Mouse (Mus musculus) ovary, postnatal 14 days (tissue): Measurements from ENCODE around the gene Robo1.
"Not testable (repeated sequence)": the region's sequence is repeated elsewhere in the genome, so short reads cannot be mapped to it uniquely, and the experiment has no call there.

Experiments used
- DNase-seq: peaks from one replicate; pipeline ENCODE4 v3.0.0; 2022; ENCODE audit warnings: low spot score

The Robo1 gene

GRCm38 (mm10) chr16:72444428-72445135 lies 136.5 kb downstream of the Robo1 start:
- DNase-seq, result no peak

GRCm38 (mm10) chr16:72458155-72458554 lies 150.0 kb downstream of the Robo1 start:
- no peak for DNase-seq

- DNase-seq, result no peak
Measured at GRCm38 (mm10) chr16:72458576-72458975, 150.5 kb downstream of the Robo1 start.

GRCm38 (mm10) chr16:72465696-72466095 lies 157.6 kb downstream of the Robo1 start:
- no peak for DNase-seq

GRCm38 (mm10) chr16:72470037-72470673 lies 162.0 kb downstream of the Robo1 start:
- DNase-seq, result no peak

GRCm38 (mm10) chr16:72510716-72511199 lies 202.7 kb downstream of the Robo1 start:
- DNase-seq, result no peak

DNA sequence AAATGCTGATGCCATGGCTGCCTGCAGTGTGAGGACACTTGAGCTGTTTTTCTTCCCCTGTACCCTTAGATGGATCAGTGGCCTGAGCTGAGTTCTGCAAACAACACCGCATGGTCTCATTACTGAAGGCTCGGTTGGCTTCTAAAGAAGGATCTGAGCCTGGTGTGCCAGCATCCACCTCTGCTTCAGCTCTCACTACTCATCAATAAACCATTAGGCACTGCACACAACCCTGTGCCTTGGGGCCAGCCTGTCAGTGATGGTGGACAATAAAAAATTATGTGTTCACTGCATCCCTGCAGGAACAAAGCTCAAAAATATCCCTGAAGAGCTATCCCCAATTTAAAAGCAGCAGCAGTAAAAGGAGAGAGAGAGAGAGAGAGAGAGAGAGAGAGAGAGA lies 223.2 kb downstream of the Robo1 start:
- DNase-seq, result no peak

- no peak for DNase-seq
Measured at GRCm38 (mm10) chr16:72533900-72534571, 225.9 kb downstream of the Robo1 start.

DNA sequence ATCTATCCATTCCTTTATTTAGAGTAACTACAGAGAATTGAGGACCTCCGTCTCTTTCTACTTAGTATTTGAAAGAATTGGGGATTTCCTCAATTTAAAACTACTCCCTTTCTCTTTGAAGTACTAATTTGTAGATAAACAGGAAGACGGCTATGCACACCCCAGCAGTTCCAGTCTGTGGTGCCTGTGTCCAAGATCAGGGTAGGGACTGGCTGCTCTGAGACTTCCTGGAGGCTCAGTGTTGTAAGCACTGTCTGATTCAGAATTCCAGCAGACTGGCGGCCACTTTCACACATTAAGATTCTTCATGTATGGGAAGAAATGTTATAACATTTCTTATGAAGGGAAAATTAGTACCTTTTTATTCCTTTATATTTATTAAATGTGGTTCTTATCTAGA lies 230.1 kb downstream of the Robo1 start:
- DNase-seq, result no peak

- no peak for DNase-seq
Measured at GRCm38 (mm10) chr16:72543928-72544327, 235.8 kb downstream of the Robo1 start.

DNA sequence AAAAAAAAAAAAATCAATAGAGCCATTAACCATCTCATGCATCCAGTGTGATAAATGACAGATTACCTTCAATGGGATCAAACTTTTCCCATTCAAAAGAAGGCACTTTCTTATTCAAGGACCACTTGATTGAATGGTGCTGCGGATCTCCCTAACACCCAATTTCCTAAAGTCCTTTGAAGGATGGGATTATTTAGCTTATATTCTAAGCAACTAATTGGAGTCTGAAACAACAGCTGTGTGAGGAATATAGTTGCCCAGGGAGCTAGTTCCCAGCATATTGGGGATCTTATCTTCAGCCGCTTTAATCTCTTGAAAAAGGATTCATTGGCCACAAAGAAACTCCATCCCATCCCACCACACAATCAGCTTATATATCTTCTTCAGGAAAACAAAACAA lies 236.8 kb downstream of the Robo1 start:
- DNase-seq, result no peak

DNA sequence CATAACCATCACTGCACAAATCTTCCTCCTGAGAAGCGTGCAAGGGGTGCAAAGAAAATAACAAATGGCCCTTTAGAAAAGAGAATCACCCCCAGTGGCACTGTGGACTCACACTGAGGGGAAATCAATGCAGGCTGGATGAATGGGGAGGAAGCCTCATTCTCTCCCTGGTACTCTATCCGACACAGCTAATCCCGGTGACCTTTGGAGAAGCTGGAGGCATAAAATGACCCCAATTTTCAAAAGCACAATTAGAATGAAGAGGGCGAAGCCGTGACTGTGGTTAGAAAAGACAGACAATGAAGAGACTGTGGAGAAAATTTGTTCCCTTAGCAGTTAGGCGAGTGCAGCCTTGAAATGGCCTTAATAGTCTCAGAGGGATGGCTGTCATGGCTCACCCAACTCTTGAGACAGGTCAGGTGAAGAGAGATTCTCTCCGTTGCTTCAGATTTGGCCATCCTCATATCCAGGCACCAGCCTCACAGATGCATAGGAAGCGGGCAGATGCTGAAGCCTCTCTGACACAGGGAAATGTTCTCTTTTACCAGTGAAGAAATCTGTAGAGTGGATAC lies 243.7 kb downstream of the Robo1 start:
- no peak for DNase-seq

GRCm38 (mm10) chr16:72553713-72554112 lies 245.6 kb downstream of the Robo1 start:
- no peak for DNase-seq

- not testable (repeated sequence) for DNase-seq
Measured at GRCm38 (mm10) chr16:72562149-72562548, 254.0 kb downstream of the Robo1 start.

DNA sequence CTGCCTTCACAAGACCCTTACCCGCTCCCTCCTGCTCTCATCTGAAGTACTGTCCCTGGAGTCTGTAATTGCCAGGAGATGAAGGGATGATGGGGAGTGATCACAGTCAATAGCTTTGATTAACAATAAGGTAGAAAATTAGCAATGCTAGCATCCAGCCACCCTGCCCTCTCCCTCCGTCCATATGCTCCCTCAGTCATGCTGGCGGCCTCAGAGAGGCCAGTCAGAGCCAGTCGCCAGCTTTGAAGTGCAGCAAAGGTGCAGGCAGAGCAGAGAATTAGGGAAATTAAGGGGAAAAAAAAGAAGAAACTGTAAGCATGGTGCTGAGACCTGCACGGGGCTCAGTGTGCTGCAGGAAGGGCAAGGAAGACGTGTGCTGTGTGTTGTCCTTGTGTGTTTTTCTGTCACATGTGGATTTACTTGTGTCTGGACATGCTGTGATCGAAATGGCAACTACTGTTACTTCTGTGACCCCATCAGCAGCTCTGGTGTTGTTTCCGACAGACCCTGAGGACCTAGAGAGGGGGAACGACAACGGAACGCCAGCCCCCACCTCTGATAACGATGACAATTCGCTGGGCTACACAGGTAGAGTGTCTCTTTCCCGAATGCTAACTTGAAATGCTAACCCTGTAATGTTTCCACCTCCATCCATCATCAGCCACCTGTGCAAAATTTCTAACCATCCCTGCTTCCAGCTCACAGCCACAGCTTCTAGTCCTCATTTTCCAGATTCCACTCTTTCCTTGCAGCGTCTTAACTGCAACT lies 255.3 kb downstream of the Robo1 start:
- no peak for DNase-seq

- no peak for DNase-seq
Measured at GRCm38 (mm10) chr16:72575171-72575570, 267.1 kb downstream of the Robo1 start.

DNA sequence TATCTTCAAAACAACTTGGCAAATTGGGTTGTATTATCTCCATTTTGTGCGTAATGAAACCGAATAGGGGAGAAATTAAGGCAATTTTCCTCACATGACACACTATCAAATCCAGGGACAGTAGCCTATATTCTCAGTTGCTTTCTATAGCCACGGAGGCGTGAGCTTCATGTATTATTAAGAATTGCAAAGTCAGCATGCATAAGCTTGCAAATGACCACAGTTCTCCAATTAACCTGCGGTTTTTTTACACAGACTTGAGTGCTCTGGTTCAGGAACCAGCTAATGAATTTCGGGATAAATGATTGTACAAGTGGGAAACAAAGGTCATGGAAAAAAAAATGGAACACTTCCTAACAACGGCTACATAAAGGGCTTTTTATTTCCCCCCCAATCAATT lies 268.9 kb downstream of the Robo1 start:
- no peak for DNase-seq

DNA sequence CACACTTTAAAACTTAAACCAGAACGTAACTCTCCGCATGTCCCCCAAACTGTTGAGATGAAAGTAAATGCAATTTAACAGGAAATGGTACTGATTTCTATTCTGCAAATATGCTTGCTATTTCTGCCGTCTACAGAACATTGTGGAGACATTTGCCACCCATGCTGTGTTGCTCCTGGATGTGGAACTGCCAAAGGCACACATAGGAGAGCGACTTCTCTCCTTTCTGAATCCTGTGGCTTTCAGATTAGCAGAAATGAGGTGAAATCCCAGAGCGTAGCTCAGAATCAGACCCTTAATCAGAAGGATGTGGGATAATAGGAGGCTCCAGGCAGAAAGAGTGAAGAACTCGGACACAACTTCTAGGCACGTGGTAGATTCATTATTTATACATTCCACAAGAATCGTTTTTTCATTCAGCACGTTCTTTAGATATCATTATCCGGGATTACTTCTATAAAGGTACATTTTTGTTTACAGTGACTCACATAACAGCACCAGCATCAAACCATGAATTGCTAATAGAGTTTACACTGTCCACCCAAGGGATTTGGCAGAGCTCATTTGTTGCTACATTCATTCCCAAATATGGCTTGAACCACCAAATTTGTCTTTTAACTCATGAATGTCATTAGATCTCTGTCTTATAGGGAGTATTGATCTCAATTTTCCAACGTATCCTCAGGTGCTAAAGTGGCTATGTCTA lies 276.5 kb downstream of the Robo1 start:
- no peak for DNase-seq

DNA sequence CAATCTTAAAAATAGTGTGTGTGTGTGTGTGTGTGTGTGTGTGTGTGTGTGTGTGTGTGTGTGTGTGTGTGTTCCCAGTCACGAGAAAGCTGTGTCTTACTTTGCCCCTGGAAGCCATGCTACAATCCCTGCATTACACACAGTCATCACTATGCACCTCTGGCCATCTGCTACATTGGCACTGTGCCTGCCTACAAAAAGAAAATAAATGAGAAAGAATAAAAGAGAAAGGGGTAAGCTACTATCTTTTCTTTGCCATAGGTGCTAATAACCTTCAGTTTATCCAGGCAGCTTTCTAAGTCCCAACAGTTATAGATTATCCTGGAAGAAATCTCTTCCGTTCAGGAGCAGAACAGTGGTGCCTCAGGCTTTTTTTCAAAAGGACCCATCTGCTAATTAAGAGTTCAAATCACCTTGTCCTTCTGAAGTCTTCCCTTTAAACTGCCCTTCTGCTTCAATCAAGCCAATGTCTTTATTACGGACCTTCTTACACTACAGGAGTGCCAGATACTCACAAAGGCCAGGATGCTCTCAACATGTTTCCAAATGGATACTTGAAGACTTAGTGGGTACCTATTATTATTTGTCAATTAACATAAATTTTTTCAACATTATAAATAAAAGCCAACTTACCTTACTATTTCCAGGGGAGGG lies 277.2 kb downstream of the Robo1 start:
- no peak for DNase-seq

DNA sequence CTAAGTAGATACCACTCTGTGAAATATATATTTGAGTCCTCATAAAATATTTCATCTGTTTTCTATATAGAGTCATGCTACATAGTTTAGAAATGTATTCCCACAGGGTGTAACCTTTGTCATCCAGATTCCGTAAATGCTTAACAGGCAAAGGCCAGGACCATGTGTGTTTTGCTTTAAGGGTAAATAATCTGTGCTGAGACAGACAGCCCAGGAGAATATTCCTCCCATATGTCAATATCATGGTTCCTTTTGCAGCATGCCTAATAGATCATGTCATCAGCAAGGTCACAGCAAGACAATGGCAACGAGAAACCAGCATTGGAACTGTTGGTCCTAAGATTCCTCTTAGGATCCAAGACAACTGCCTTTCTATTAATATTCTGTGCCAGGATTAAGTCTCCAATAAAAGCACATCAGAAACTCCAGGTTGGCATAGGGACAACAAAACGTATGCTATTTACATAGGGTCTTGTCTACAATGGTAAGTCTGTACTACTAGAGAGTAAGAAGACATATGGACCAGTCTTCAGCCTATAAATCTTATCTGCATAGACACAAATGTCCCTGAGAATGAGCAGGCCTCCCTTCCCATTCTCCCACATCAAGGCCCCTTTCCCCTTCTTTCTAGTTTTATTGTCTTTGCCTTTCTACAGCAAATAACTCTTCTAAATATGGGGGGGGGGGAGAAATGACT lies 279.4 kb downstream of the Robo1 start:
- DNase-seq, result no peak
